Mouse (Mus musculus): ENCODE data around the gene Tmem251. TPM values are rescaled to one million over a fixed set of nuclear protein-coding genes. Genes with fewer than 3 reads are reported as not detected.

Gene Tmem251
- polyA plus RNA-seq (2014; fragmentation: Illumina TruSeq; extraction: RNeasy Lipid Tissue Mini Kit (QIAGEN cat#74804); ENCODE audit: low read depth, low replicate concordance) = 13.6 TPM

DNA sequence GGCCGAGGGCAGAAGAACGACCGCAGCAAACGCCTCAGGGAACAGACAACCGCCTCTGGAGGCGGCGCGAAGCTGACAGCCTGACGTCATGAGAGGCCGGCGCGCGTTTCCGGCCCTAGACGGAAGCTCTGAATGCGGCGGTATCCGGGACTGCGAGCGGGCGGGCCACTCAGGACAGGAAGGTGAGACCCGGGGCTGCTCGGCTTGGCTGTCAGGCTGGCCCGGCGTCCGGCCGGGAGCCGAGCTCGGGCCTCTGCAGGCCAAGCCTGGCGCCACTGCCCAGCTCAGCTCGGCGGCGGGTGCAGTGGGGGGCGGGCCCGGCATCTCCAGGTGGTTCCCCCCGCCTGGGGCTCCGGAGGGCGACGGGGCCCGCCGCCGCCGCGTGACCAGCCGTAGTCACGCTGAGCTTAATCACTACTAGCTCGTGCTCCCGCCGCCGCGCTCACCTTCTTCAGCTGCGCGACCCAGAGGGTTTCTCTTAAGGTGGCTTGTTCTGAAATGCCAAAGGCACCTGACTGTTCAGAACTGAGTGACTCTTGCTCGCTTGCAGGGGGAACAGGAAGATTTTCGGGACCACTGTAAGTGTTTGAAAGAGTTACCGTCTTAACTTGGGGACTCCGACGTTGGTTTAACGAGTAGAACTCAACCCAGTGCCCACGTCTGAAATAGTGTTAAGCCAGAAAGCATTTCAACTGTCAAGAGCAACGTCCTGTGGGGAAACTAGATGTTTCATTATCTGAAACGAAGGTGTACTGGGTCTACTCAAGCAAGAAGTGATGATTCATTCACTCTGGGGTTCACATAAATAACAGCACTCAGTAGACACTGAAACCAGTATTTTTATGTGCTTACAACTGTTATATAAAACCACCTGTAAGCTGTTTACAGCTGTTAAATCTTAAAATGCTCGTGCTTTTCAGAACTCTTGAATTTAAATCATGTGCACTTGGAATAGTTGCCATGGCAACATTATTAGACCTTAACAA lies at the start of gene Tmem251, which contains the start of gene Moap1:
Tmem251 (plus strand) TSS at position 174 of the 986 bp plus-strand sequence.
Moap1 (minus strand) TSS at position 73 of the 986 bp plus-strand sequence.

GRCm38 (mm10) chr12:102704457-102705198 lies 38.9 kb upstream of the Tmem251 start, which contains the start of gene Itpk1:
Gene Itpk1, minus strand, starts transcription at chr12:102704930.

DNA sequence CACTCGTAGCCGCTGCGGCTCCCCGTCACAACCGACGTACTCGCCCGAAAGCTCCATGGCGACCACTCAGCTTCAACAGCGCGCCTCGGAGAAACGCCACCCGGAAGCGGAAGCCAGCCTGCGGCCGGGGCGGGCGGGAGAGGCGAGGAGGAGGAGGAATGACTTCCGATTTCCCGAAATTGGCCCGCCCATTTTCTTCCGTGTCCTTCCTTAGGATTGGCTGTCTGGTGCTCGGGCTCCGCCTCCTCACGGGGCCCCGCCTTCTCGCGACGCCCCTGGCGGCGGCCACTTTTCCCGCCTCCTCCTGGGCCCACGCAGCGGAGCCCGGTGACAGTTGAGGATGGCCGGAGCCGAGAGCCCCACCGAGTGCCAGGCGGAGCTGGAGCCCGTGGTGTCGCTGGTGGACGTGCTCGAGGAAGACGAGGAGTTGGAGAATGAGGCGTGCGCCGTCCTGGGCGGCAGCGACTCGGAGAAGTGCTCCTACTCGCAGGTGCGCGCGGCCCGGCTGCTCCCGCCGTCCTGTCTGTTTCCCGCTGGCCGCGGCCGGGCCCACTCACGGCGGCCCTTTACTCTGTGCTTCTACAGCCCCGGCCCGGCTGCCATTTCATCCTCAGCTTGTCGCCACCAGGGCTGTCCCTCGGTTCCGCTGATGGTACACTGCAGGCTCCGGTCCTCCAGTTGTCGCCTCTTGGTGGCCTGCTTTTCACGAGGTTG lies 14.3 kb downstream of the Tmem251 start, which contains the start of the genes Gm28051, Gon7 and Ubr7:
Gm28051 (minus strand) TSS at position 77 of the 714 bp plus-strand sequence.
Gon7 (minus strand) TSS at position 115 of the 714 bp plus-strand sequence.
Ubr7 (plus strand) TSS at position 279 of the 714 bp plus-strand sequence.

DNA sequence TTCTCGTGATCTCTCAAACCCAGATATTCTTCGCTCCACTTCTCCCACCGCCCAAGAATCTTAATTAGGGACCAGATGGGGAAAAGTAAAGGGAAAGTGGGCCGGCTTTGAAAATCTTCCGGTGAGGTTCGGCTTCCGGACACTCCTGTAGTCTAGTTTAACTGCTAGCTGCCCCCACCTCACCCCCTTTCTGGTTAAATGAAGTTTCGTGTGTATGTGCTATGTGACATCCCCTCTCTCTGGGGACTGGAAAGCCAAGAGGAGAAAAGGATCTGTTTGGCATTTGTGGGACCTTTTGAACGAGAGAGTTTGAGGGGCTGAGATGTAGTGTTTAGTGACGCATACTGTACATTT lies 14.8 kb downstream of the Tmem251 start, which contains the start of gene Gm20604:
Gm20604 (minus strand) TSS at position 270 of the 354 bp plus-strand sequence.

Other genes starting within 250 kb of the Tmem251 start
- gene Chga, start 188.8 kb upstream of the Tmem251 start, polyA plus RNA-seq (2014; fragmentation: Illumina TruSeq; extraction: RNeasy Lipid Tissue Mini Kit (QIAGEN cat#74804); ENCODE audit: low read depth, low replicate concordance) = 151 TPM
- 1.4 TPM for gene Itpk1, start 38.8 kb upstream of the Tmem251 start, polyA plus RNA-seq (2014; fragmentation: Illumina TruSeq; extraction: RNeasy Lipid Tissue Mini Kit (QIAGEN cat#74804); ENCODE audit: low read depth, low replicate concordance)
- gene Moap1, start 101 bp upstream of the Tmem251 start, polyA plus RNA-seq (2014; fragmentation: Illumina TruSeq; extraction: RNeasy Lipid Tissue Mini Kit (QIAGEN cat#74804); ENCODE audit: low read depth, low replicate concordance) = 8.2 TPM
- gene Gm28051, start 14.0 kb downstream of the Tmem251 start, polyA plus RNA-seq (2014; fragmentation: Illumina TruSeq; extraction: RNeasy Lipid Tissue Mini Kit (QIAGEN cat#74804); ENCODE audit: low read depth, low replicate concordance) = not detected
- 17.8 TPM for gene Gon7, start 14.0 kb downstream of the Tmem251 start, polyA plus RNA-seq (2014; fragmentation: Illumina TruSeq; extraction: RNeasy Lipid Tissue Mini Kit (QIAGEN cat#74804); ENCODE audit: low read depth, low replicate concordance)
- 43.1 TPM for gene Ubr7, start 14.2 kb downstream of the Tmem251 start, polyA plus RNA-seq (2014; fragmentation: Illumina TruSeq; extraction: RNeasy Lipid Tissue Mini Kit (QIAGEN cat#74804); ENCODE audit: low read depth, low replicate concordance)
- gene Gm20604, start 14.9 kb downstream of the Tmem251 start, polyA plus RNA-seq (2014; fragmentation: Illumina TruSeq; extraction: RNeasy Lipid Tissue Mini Kit (QIAGEN cat#74804); ENCODE audit: low read depth, low replicate concordance) = 18.0 TPM
- 69.7 TPM for gene Btbd7, start 134.7 kb downstream of the Tmem251 start, polyA plus RNA-seq (2014; fragmentation: Illumina TruSeq; extraction: RNeasy Lipid Tissue Mini Kit (QIAGEN cat#74804); ENCODE audit: low read depth, low replicate concordance)
- not detected for gene Cox8c, start 155.6 kb downstream of the Tmem251 start, polyA plus RNA-seq (2014; fragmentation: Illumina TruSeq; extraction: RNeasy Lipid Tissue Mini Kit (QIAGEN cat#74804); ENCODE audit: low read depth, low replicate concordance)
- 2.2 TPM for gene Unc79, start 205.1 kb downstream of the Tmem251 start, polyA plus RNA-seq (2014; fragmentation: Illumina TruSeq; extraction: RNeasy Lipid Tissue Mini Kit (QIAGEN cat#74804); ENCODE audit: low read depth, low replicate concordance)

Measured in adrenal gland, adult 10 weeks (tissue).